Mouse (Mus musculus) midbrain, embryonic 11.5 days (tissue): ENCODE results near the gene Six2. TPM values are rescaled to one million over a fixed set of nuclear protein-coding genes. Genes with fewer than 3 reads are reported as not detected.

Experiments
- ATAC-seq: fragments of 200-750 bp; cut with Nextera tagmentation; 2 replicates; pipeline ENCODE4 v1.8.0; 2017; ENCODE audit warnings: moderate TSS enrichment, moderate library complexity; ENCODE audit not compliant: low FRiP score
- DNase-seq: peaks from one replicate; pipeline ENCODE4 v3.0.0; 2015; ENCODE audit warnings: low spot score; ENCODE audit errors: missing footprints
- H3K27ac ChIP-seq: fragments of 300-500 bp; sonication (generic); 2 replicates; pipeline ENCODE4 v1.5.1; 2014; ENCODE audit warnings: low read depth, low read length
- H3K27me3 ChIP-seq: fragments of 300-500 bp; sonication (generic); 2 replicates; pipeline ENCODE4 v1.6.1; 2014; ENCODE audit warnings: mild to moderate bottlenecking, low read length, moderate library complexity, mixed read lengths; ENCODE audit not compliant: control insufficient read depth, insufficient read depth
- H3K36me3 ChIP-seq: fragments of 300-500 bp; sonication (generic); 2 replicates; pipeline ENCODE4 v1.6.1; 2014; ENCODE audit warnings: mild to moderate bottlenecking, low read length, moderate library complexity, mixed read lengths; ENCODE audit not compliant: control insufficient read depth, insufficient read depth
- H3K4me1 ChIP-seq: fragments of 300-500 bp; sonication (generic); 2 replicates; pipeline ENCODE4 v1.6.1; 2014; ENCODE audit warnings: low read length; ENCODE audit not compliant: control insufficient read depth, insufficient read depth
- H3K4me2 ChIP-seq: fragments of 300-500 bp; sonication (generic); 2 replicates; pipeline ENCODE4 v1.6.1; 2014; ENCODE audit warnings: mild to moderate bottlenecking, moderate library complexity
- H3K4me3 ChIP-seq: fragments of 300-500 bp; sonication (generic); 2 replicates; pipeline ENCODE4 v1.5.1; 2014; ENCODE audit warnings: low read depth, low read length
- H3K9ac ChIP-seq: fragments of 300-500 bp; sonication (generic); 2 replicates; pipeline ENCODE4 v1.6.1; 2014; ENCODE audit warnings: low read length
- H3K9me3 ChIP-seq: fragments of 300-500 bp; sonication (generic); 2 replicates; pipeline ENCODE4 v1.6.1; 2016; ENCODE audit warnings: low read length; ENCODE audit not compliant: control insufficient read depth
- WGBS: fragments of 180-500 bp; shearing (Covaris S2); extraction: QIAGEN DNeasy Blood & Tissue Kit; methylation state at CpG from one replicate; pipeline ENCODE4 v1.1.7; 2014; 5-methylcytosine and 5-hydroxymethylcytosine counted together
- polyA plus RNA-seq: library from polyadenylated mRNA; unstranded; fragments of >200 nt; fragmentation: Nextera tagmentation; extraction: Ambion mirVana; gene quantifications from 2 replicates; pipeline ENCODE4 v1.2.1, GENCODE M21; 2014

Gene Six2
- polyA plus RNA-seq, result 5.6 and 6.7 TPM in 2 replicates

- H3K4me3 ChIP-seq, result peak within 1 kb of the TSS; percentile 43
- WGBS, result under 1% methylated on average over 52 of the region's 55 CpGs
- peak within 1 kb of the TSS; percentile 44 for H3K9ac ChIP-seq
- H3K4me1 ChIP-seq, result peaks cover 22% of the 10 kb centered on the region
- DNase-seq, result peak; percentile 97
- peak; percentile 96 for ATAC-seq
- peak within 1 kb of the TSS; percentile 68 for H3K4me2 ChIP-seq
- peaks cover 94% of the 10 kb centered on the region for H3K27me3 ChIP-seq
- H3K36me3 ChIP-seq, result no peaks in the 10 kb centered on the region
- no peaks in the 10 kb centered on the region for H3K9me3 ChIP-seq
- H3K27ac ChIP-seq, result no peak within 1 kb of the TSS
Observed at GRCm38 (mm10) chr17:85688236-85688910, at the start of gene Six2. TSS of gene Six2 (minus strand) at chr17:85688274.

- no peak overlapping the region for H3K27ac ChIP-seq
- DNase-seq (peak; percentile 81), ATAC-seq (no peak)
- H3K4me3 ChIP-seq, result no peak overlapping the region
- H3K4me2 ChIP-seq, result no peak overlapping the region
- no peaks in the 10 kb centered on the region for H3K36me3 ChIP-seq
- WGBS, result 70% methylated on average over 17 of the region's 19 CpGs
- no peak overlapping the region for H3K9ac ChIP-seq
- no peaks in the 10 kb centered on the region for H3K9me3 ChIP-seq
- no peaks in the 10 kb centered on the region for H3K4me1 ChIP-seq
- H3K27me3 ChIP-seq, result no peaks in the 10 kb centered on the region
Observed at GRCm38 (mm10) chr17:85737090-85737780, 49.2 kb upstream of the Six2 start.

GRCm38 (mm10) chr17:85731329-85731728 lies 43.3 kb upstream of the Six2 start:
- Histone ChIP-seq H3K9me3 (no peaks in the 10 kb centered on the region), H3K27me3 (no peaks in the 10 kb centered on the region), H3K4me1 (no peaks in the 10 kb centered on the region), H3K4me2 (no peak overlapping the region), H3K4me3 (no peak overlapping the region), H3K36me3 (no peaks in the 10 kb centered on the region), H3K27ac (no peak overlapping the region), H3K9ac (no peak overlapping the region)
- DNase-seq (no peak), ATAC-seq (no peak)
- 90% methylated on average over 5 of the region's 5 CpGs for WGBS

GRCm38 (mm10) chr17:85730231-85731015 lies 42.3 kb upstream of the Six2 start:
- 84% methylated on average over 12 of the region's 12 CpGs for WGBS
- no peaks in the 10 kb centered on the region for H3K27me3 ChIP-seq
- DNase-seq (no peak), ATAC-seq (no peak)
- H3K4me3 ChIP-seq, result no peak overlapping the region
- H3K36me3 ChIP-seq, result no peaks in the 10 kb centered on the region
- no peak overlapping the region for H3K27ac ChIP-seq
- H3K4me1 ChIP-seq, result no peaks in the 10 kb centered on the region
- H3K4me2 ChIP-seq, result no peak overlapping the region
- H3K9me3 ChIP-seq, result no peaks in the 10 kb centered on the region
- H3K9ac ChIP-seq, result no peak overlapping the region

- H3K9ac ChIP-seq, result no peak overlapping the region
- no peak overlapping the region for H3K4me3 ChIP-seq
- no peaks in the 10 kb centered on the region for H3K4me1 ChIP-seq
- no peak overlapping the region for H3K27ac ChIP-seq
- no peaks in the 10 kb centered on the region for H3K27me3 ChIP-seq
- ATAC-seq (no peak), DNase-seq (no peak)
- no peak overlapping the region for H3K4me2 ChIP-seq
- WGBS, result 92% methylated on average over 5 of the region's 5 CpGs
- H3K36me3 ChIP-seq, result no peaks in the 10 kb centered on the region
- no peaks in the 10 kb centered on the region for H3K9me3 ChIP-seq
Observed at GRCm38 (mm10) chr17:85728071-85728718, 40.1 kb upstream of the Six2 start.

- Histone ChIP-seq H3K27ac (no peak overlapping the region), H3K4me2 (no peak overlapping the region), H3K27me3 (no peaks in the 10 kb centered on the region), H3K9me3 (no peaks in the 10 kb centered on the region), H3K9ac (no peak overlapping the region), H3K36me3 (no peaks in the 10 kb centered on the region), H3K4me3 (no peak overlapping the region), H3K4me1 (no peaks in the 10 kb centered on the region)
- 92% methylated on average over 9 of the region's 9 CpGs for WGBS
- ATAC-seq (no peak), DNase-seq (no peak)
Observed at GRCm38 (mm10) chr17:85725988-85726387, 37.9 kb upstream of the Six2 start.

- Histone ChIP-seq H3K9ac (no peak overlapping the region), H3K4me2 (no peak overlapping the region), H3K4me1 (no peaks in the 10 kb centered on the region), H3K4me3 (no peak overlapping the region), H3K9me3 (no peaks in the 10 kb centered on the region), H3K27me3 (peaks cover 3% of the 10 kb centered on the region; the same call in 1 of the 2 replicates), H3K27ac (no peak overlapping the region), H3K36me3 (no peaks in the 10 kb centered on the region)
- DNase-seq (no peak), ATAC-seq (no peak)
- 91% methylated on average over 5 of the region's 5 CpGs for WGBS
Observed at GRCm38 (mm10) chr17:85723166-85723565, 35.1 kb upstream of the Six2 start.

- Histone ChIP-seq H3K4me3 (no peak overlapping the region), H3K27ac (no peak overlapping the region), H3K27me3 (peaks cover 5% of the 10 kb centered on the region), H3K36me3 (no peaks in the 10 kb centered on the region), H3K9me3 (no peaks in the 10 kb centered on the region), H3K4me1 (peaks cover 3% of the 10 kb centered on the region), H3K4me2 (no peak overlapping the region), H3K9ac (no peak overlapping the region)
- 60% methylated on average over 7 of the region's 7 CpGs for WGBS
- DNase-seq, result no peak
- ATAC-seq, result no peak
Observed at GRCm38 (mm10) chr17:85717266-85717665, 29.2 kb upstream of the Six2 start.
